Mouse (Mus musculus): ENCODE results near the gene Satl1.

Satl1 gene

GRCm38 (mm10) chrX:112406679-112407078 lies at the start of gene Satl1:
Satl1 (minus strand) TSS chrX:112406779.
- no peak for DNase-seq (ENCODE audit: low read depth, low spot score)

GRCm38 (mm10) chrX:112438064-112438463 lies 31.5 kb upstream of the Satl1 start:
- no peak for DNase-seq (ENCODE audit: low read depth, low spot score)

GRCm38 (mm10) chrX:112437580-112437979 lies 31.0 kb upstream of the Satl1 start:
- no peak for DNase-seq (ENCODE audit: low read depth, low spot score)

- peak; percentile 18 for DNase-seq (ENCODE audit: low read depth, low spot score)
Measured at GRCm38 (mm10) chrX:112422998-112423397, 16.4 kb upstream of the Satl1 start.

- DNase-seq (ENCODE audit: low read depth, low spot score) = no peak
Measured at GRCm38 (mm10) chrX:112412309-112412708, 5.7 kb upstream of the Satl1 start.

GRCm38 (mm10) chrX:112370577-112371410 lies 35.8 kb downstream of the Satl1 start:
- DNase-seq (ENCODE audit: low read depth, low spot score) = peak; percentile 74

- DNase-seq (ENCODE audit: low read depth, low spot score) = peak; percentile 2
Measured at GRCm38 (mm10) chrX:112368426-112368825, 38.2 kb downstream of the Satl1 start.

- DNase-seq (ENCODE audit: low read depth, low spot score) = peak; percentile 12
Measured at GRCm38 (mm10) chrX:112348395-112348791, 58.2 kb downstream of the Satl1 start.

GRCm38 (mm10) chrX:112347467-112348394 lies 58.8 kb downstream of the Satl1 start:
- peak; percentile 1 for DNase-seq (ENCODE audit: low read depth, low spot score)

GRCm38 (mm10) chrX:112339486-112339885 lies 67.1 kb downstream of the Satl1 start:
- DNase-seq (ENCODE audit: low read depth, low spot score) = no peak
